Mouse (Mus musculus): Measurements from ENCODE around the gene Cnot1. TPM values are rescaled to one million over a fixed set of nuclear protein-coding genes. Genes with fewer than 3 reads are reported as not detected.

Gene Cnot1
- total RNA-seq, 2 experiments from 2014 or later, result 130 to 144 TPM

GRCm38 (mm10) chr8:95694631-95695030, 112.6 kb downstream of the Cnot1 start:
- peak in 1 of 2 experiments; percentile 69 for DNase-seq (ENCODE audit: low spot score in 2 of 2)
- no peak for TF ChIP-seq CTCF (conservative IDR thresholded peaks at IDR 0.05)
- Histone ChIP-seq H3K27ac (peak overlapping the region; percentile 96), H3K4me3 (peak overlapping the region; percentile 9; the same call in 1 of the 2 replicates)

- Histone ChIP-seq H3K27ac (peak overlapping the region; percentile 29), H3K4me3 (no peak overlapping the region)
- no peak for DNase-seq (ENCODE audit: low spot score in 2 of 2)
- peak; percentile 47 for TF ChIP-seq CTCF (conservative IDR thresholded peaks at IDR 0.05)
Observed at GRCm38 (mm10) chr8:95690929-95691541, 116.2 kb downstream of the Cnot1 start.

- Histone ChIP-seq H3K4me3 (no peak overlapping the region; the same call in 1 of the 2 replicates), H3K27ac (peak overlapping the region; percentile 79)
- DNase-seq (ENCODE audit: low spot score in 2 of 2), result peak; percentile 61 to 73
- 0 out of 2 replicates have a peak, but pooled peaks have one; percentile 11 for TF ChIP-seq CTCF (conservative IDR thresholded peaks at IDR 0.05)
Observed at GRCm38 (mm10) chr8:95688073-95688672, 119.1 kb downstream of the Cnot1 start.

GRCm38 (mm10) chr8:95678024-95678611, 129.1 kb downstream of the Cnot1 start:
- DNase-seq (ENCODE audit: low spot score in 2 of 2), result peak; percentile 47 to 65
- no peak; the same call in 1 of the 2 replicates for TF ChIP-seq CTCF (conservative IDR thresholded peaks at IDR 0.05)
- H3K27ac ChIP-seq, result peak overlapping the region; percentile 95
- peak overlapping the region; percentile 81 for H3K4me3 ChIP-seq

- H3K4me3 ChIP-seq, result peak overlapping the region; percentile 81
- no peak for DNase-seq (ENCODE audit: low spot score in 2 of 2)
- H3K27ac ChIP-seq, result peak overlapping the region; percentile 95
- no peak for TF ChIP-seq CTCF (conservative IDR thresholded peaks at IDR 0.05)
Observed at GRCm38 (mm10) chr8:95677591-95678023, 129.7 kb downstream of the Cnot1 start.

GRCm38 (mm10) chr8:95676631-95677030, 130.6 kb downstream of the Cnot1 start, which contains the start of gene Ndrg4:
Gene Ndrg4, plus strand, starts transcription at chr8:95676980.
- no peak for TF ChIP-seq CTCF (conservative IDR thresholded peaks at IDR 0.05)
- peak within 1 kb of the TSS; percentile 95 for H3K27ac ChIP-seq

GRCm38 (mm10) chr8:95672811-95673210, 134.5 kb downstream of the Cnot1 start:
- Histone ChIP-seq H3K4me3 (no peak overlapping the region), H3K27ac (peak overlapping the region; percentile 14; the same call in 1 of the 2 replicates)
- no peak for DNase-seq (ENCODE audit: low spot score in 2 of 2)
- no peak for TF ChIP-seq CTCF (conservative IDR thresholded peaks at IDR 0.05)

More at GRCm38 (mm10) chr8:95676631-95677030, 130.6 kb downstream of the Cnot1 start, which contains the start of gene Ndrg4:
- peak within 1 kb of the TSS; percentile 81 for H3K4me3 ChIP-seq
- DNase-seq (ENCODE audit: low spot score in 2 of 2), result no peak

- DNase-seq (ENCODE audit: low spot score in 2 of 2), result peak; percentile 49 to 52
- H3K27ac ChIP-seq, result peak overlapping the region; percentile 16; the same call in 1 of the 2 replicates
- TF ChIP-seq CTCF (conservative IDR thresholded peaks at IDR 0.05), result no peak
- no peak overlapping the region for H3K4me3 ChIP-seq
Observed at GRCm38 (mm10) chr8:95671861-95672260, 135.4 kb downstream of the Cnot1 start.

- no peak overlapping the region for H3K4me3 ChIP-seq
- no peak for TF ChIP-seq CTCF (conservative IDR thresholded peaks at IDR 0.05)
- no peak for DNase-seq (ENCODE audit: low spot score in 2 of 2)
- H3K27ac ChIP-seq, result no peak overlapping the region
Observed at GRCm38 (mm10) chr8:95669967-95670366, 137.3 kb downstream of the Cnot1 start.

Small RNAs within 50 kb of the gene (microRNA-seq; reads per million reads assigned to microRNA genes)
- gene Mir7073, result 1.7 to 3.2 reads per million in 2 experiments

Other genes starting within 250 kb of the Cnot1 start
- gene Prss54, start 231.1 kb downstream of the Cnot1 start, total RNA-seq (2021), result under 1 TPM in 1 of 2 experiments, not detected in 1; 0.42 TPM
- 1 to 10 TPM; 1.9 to 2.9 TPM for gene Gins3, start 174.0 kb downstream of the Cnot1 start, total RNA-seq (2021)
- 1,000 to 10,000 TPM; 1,421 to 1,432 TPM for gene Ndrg4, start 130.5 kb downstream of the Cnot1 start, total RNA-seq (2021)
- 10 to 100 TPM; 16.4 to 21.9 TPM for gene Setd6, start 91.6 kb downstream of the Cnot1 start, total RNA-seq (2021)
- 100 to 1,000 TPM; 123 to 140 TPM for gene Sap18b, start 17.9 kb upstream of the Cnot1 start, total RNA-seq (2021)
- gene Slc38a7, start 46.1 kb upstream of the Cnot1 start, total RNA-seq (2021), result 10 to 100 TPM; 30.0 to 31.0 TPM
- gene Got2, start 81.1 kb upstream of the Cnot1 start, total RNA-seq (2021), result 100 to 1,000 TPM; 222 to 232 TPM